Mouse (Mus musculus) ES-E14 (cell line): Measurements from ENCODE around the gene Zfyve28. TPM values are rescaled to one million over a fixed set of nuclear protein-coding genes. Genes with fewer than 3 reads are reported as not detected.

Experiments
- DNase-seq: peaks from one replicate; pipeline ENCODE4 v3.0.0-alpha.2; 2013; ENCODE audit warnings: low read depth, low spot score
- H3K27ac ChIP-seq: 2 replicates; pipeline ENCODE4 v1.5.1; 2012; ENCODE audit warnings: low read depth, mild to moderate bottlenecking, low read length, moderate library complexity, mixed read lengths; ENCODE audit not compliant: poor library complexity, insufficient read depth, severe bottlenecking
- H3K36me3 ChIP-seq: 2 replicates; pipeline ENCODE4 v1.6.1; 2012; ENCODE audit warnings: mild to moderate bottlenecking, low read length, moderate library complexity, mixed read lengths; ENCODE audit not compliant: control insufficient read depth, poor library complexity, insufficient read depth, severe bottlenecking
- H3K4me1 ChIP-seq, 2 experiments: fragments of 150-350 bp in 1 of 2; sonication (generic) in 1 of 2; 2 replicates each; pipeline ENCODE4 v1.6.1; 2012; ENCODE audit warnings: low read length in 2 of 2, mild to moderate bottlenecking in 1 of 2, mixed read lengths in 1 of 2; ENCODE audit not compliant: control insufficient read depth in 2 of 2, insufficient read depth in 2 of 2, poor library complexity in 1 of 2
- H3K4me3 ChIP-seq, 2 experiments: fragments of 150-350 bp in 1 of 2; sonication (generic) in 1 of 2; 2 replicates each; pipeline ENCODE4 v1.5.1; 2012; ENCODE audit warnings: low read length in 2 of 2, low read depth in 1 of 2, mild to moderate bottlenecking in 1 of 2, mixed read lengths in 1 of 2; ENCODE audit not compliant: insufficient read depth in 1 of 2, poor library complexity in 1 of 2, severe bottlenecking in 1 of 2
- H3K9ac ChIP-seq: 2 replicates; pipeline ENCODE4 v1.6.1; 2012; ENCODE audit warnings: low read depth, mild to moderate bottlenecking, low read length, mixed read lengths; ENCODE audit not compliant: poor library complexity, insufficient read depth, severe bottlenecking
- H3K9me3 ChIP-seq: fragments of 150-350 bp; sonication (generic); 2 replicates; pipeline ENCODE4 v1.6.1; 2012; ENCODE audit warnings: low read depth, mild to moderate bottlenecking, low read length; ENCODE audit not compliant: control insufficient read depth, insufficient read depth
- CHD2 ChIP-seq: IDR thresholded peaks from 2 replicates; pipeline ENCODE4 v1.6.1; 2014; ENCODE audit warnings: mild to moderate bottlenecking, low read depth, low read length, inconsistent platforms
- HCFC1 ChIP-seq: IDR thresholded peaks from 2 replicates; pipeline ENCODE4 v1.6.1; 2012; ENCODE audit warnings: low read length, inconsistent platforms, borderline replicate concordance; ENCODE audit not compliant: insufficient read depth
- MAFK ChIP-seq: IDR thresholded peaks from 2 replicates; pipeline ENCODE4 v1.6.1; 2014; ENCODE audit warnings: mild to moderate bottlenecking, low read depth, low read length, inconsistent platforms; ENCODE audit not compliant: insufficient read depth
- ZC3H11A ChIP-seq: IDR thresholded peaks from 2 replicates; pipeline ENCODE4 v1.6.1; 2012; ENCODE audit warnings: low read depth, mild to moderate bottlenecking, inconsistent platforms, low read length, borderline replicate concordance
- ZNF384 ChIP-seq: IDR thresholded peaks from 2 replicates; pipeline ENCODE4 v1.6.1; 2012; ENCODE audit warnings: low read depth, low read length, inconsistent platforms
- in situ Hi-C, 2 experiments: fragments of 600-800 bp; cut with MboI; formaldehyde crosslinking; loops; one replicate each; pipeline ENCODE4 v1.15.1; 2025; ENCODE audit warnings: low sequenced_read_pairs in 2 of 2, inconsistent platforms in 1 of 2; ENCODE audit not compliant: unreplicated experiment in 2 of 2
- total RNA-seq: library from RNA; depleted of rRNA; stranded (reverse); fragments of 300-350 nt; gene quantifications from 2 replicates; pipeline ENCODE4 v1.2.3, GENCODE M21; 2012

Zfyve28 gene
- total RNA-seq, 1 experiment, result 12.3 TPM

DNA sequence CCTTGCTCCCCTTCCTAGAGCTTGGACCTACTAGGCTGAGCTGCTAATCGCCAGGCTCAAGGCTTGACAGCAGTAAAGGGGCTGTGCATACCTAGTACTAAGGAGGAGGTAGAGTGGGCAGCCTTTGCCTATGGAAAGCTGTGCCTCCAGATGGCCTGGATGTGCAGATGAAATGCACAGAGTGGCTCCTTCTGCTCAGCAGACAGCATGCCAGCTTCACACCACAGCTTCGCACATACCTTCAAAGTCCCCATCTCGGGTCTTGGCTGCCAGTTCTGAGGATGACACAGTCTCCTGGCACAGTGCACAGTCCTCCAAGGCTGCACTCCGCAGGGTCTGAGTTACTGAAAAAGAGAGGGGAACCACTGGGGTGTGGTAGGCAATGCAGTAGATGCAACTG is 91.0 kb downstream of the Zfyve28 start:
- in situ Hi-C loops, result no loop called here
- Histone ChIP-seq H3K9ac (no peak overlapping the region), H3K36me3 (no peaks in the 10 kb centered on the region), H3K4me1 (no peaks in the 10 kb centered on the region), H3K27ac (no peak overlapping the region), H3K4me3 (no peak overlapping the region), H3K9me3 (no peaks in the 10 kb centered on the region)
- TF ChIP-seq CHD2, result no peak
- no peak for TF ChIP-seq MAFK
- DNase-seq, result no peak

DNA sequence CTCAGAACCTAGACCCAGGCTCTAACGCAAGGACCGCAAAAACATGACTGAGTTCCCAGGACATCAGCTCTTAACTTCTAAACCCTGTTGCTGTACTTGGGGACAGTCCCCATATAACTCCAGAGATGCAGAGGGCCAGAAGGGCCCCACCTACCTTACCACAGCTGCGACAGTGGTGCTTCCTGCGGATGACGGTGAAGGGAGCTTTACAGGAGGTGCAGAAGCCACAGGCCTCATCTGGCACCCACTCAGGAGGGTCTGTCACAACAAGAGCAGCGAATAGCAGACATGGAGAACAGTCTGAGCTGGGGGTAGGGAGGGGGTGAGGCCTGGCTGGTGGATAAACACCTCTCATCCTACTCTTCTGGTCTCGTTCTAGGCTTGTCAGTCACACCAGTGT is 91.8 kb downstream of the Zfyve28 start:
- H3K4me1 ChIP-seq, result no peaks in the 10 kb centered on the region
- H3K9me3 ChIP-seq, result no peaks in the 10 kb centered on the region
- DNase-seq, result no peak
- H3K4me3 ChIP-seq, result no peak overlapping the region
- TF ChIP-seq MAFK (no peak), ZC3H11A (no peak), ZNF384 (no peak), HCFC1 (no peak), CHD2 (no peak)
- in situ Hi-C loops, result no loop called here
- H3K27ac ChIP-seq, result no peak overlapping the region
- no peaks in the 10 kb centered on the region for H3K36me3 ChIP-seq
- H3K9ac ChIP-seq, result no peak overlapping the region

DNA sequence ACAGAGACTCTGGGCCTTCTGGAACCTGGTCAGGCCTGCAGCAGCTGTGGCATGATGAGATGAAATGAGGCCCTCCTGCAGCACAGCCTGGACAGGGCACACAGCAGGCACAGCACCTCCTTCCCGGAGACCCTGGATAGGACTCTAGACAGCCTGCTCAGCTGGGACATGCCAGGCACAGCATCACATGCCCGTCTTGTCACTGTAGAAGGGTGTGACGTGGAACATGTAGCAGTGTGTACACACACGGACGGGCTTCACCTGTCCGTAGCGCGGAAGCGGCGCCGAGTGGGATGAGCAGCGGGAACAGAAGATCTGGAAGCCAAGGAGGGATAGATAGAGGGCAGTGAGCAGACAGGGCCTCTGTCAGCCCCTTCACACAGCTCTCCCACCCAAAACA is 92.5 kb downstream of the Zfyve28 start:
- Histone ChIP-seq H3K4me3 (no peak overlapping the region), H3K27ac (no peak overlapping the region), H3K9ac (no peak overlapping the region), H3K36me3 (no peaks in the 10 kb centered on the region), H3K9me3 (no peaks in the 10 kb centered on the region), H3K4me1 (no peaks in the 10 kb centered on the region)
- TF ChIP-seq CHD2 (no peak), ZC3H11A (no peak), HCFC1 (no peak), MAFK (no peak), ZNF384 (no peak)
- in situ Hi-C loops, result no loop called here
- DNase-seq, result no peak

DNA sequence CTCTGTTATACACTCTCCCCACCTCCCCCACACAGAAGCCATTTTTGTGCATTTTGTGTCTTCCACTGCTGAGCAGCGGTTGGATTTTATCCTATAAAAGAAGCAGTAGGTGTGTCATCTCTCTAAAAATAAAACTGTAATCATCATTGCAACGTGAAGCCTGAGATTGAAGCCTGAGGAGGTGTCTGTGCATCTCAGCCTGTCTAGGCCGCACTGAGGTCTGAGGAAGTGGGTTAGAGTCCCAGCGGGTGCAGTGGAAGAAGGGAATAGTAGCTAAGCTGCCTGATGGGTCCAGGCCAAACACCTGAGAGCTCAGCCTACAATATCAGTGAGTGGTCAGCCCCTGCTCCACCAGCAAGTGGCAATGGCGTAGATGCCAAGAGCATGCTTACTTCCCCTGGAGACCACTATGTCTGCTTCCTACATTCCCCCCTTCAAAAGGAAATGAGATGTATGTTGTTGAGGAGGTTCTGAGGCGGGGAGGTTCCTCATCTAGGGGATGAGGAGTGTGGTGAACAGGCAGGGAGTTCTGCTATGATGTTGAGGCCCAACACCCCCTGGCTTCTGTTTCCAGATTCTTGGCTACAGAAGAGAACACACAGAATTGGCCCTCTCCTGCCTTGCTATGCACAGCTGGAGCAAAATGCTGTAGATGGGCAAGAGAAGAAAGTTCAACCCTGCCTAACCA is 93.1 kb downstream of the Zfyve28 start:
- no peaks in the 10 kb centered on the region for H3K4me1 ChIP-seq
- H3K36me3 ChIP-seq, result no peaks in the 10 kb centered on the region
- no peaks in the 10 kb centered on the region for H3K9me3 ChIP-seq
- H3K9ac ChIP-seq, result no peak overlapping the region
- in situ Hi-C loops, result no loop called here
- no peak for DNase-seq
- TF ChIP-seq ZNF384, result no peak
- no peak for TF ChIP-seq ZC3H11A
- no peak for TF ChIP-seq CHD2
- TF ChIP-seq MAFK, result no peak
- no peak overlapping the region for H3K27ac ChIP-seq
- no peak overlapping the region for H3K4me3 ChIP-seq

DNA sequence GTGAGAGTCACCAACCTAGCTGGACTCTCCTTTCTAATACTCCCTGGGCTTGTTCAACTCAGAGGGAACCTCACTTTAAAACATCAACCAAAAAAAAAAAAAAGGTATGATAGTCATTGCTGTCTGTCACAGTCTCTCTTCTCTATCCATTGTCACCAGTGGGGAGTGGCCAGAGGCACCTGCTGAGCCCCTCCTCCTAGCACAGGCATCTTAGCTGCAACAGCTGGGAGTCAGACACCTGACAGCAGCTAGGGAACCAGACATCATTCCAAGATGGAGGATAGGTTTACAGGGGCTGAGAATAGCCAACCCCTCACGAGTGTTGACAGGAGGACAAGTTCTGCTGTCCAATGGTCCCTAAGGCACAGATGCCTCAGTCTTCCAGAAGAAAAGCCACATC is 93.8 kb downstream of the Zfyve28 start:
- Histone ChIP-seq H3K4me1 (no peaks in the 10 kb centered on the region), H3K9me3 (no peaks in the 10 kb centered on the region), H3K27ac (no peak overlapping the region), H3K9ac (no peak overlapping the region), H3K36me3 (no peaks in the 10 kb centered on the region), H3K4me3 (no peak overlapping the region)
- DNase-seq, result no peak
- in situ Hi-C loops, result no loop called here
- TF ChIP-seq CHD2, result no peak
- no peak for TF ChIP-seq HCFC1
- no peak for TF ChIP-seq ZNF384
- no peak for TF ChIP-seq ZC3H11A
- TF ChIP-seq MAFK, result no peak
